Mouse (Mus musculus): Measurements from ENCODE around the gene Slc7a4. TPM values are rescaled to one million over a fixed set of nuclear protein-coding genes. Genes with fewer than 3 reads are reported as not detected.

Gene Slc7a4
- total and polyA plus RNA-seq, 3 experiments, result 0.05 TPM; not detected in 2

DNA sequence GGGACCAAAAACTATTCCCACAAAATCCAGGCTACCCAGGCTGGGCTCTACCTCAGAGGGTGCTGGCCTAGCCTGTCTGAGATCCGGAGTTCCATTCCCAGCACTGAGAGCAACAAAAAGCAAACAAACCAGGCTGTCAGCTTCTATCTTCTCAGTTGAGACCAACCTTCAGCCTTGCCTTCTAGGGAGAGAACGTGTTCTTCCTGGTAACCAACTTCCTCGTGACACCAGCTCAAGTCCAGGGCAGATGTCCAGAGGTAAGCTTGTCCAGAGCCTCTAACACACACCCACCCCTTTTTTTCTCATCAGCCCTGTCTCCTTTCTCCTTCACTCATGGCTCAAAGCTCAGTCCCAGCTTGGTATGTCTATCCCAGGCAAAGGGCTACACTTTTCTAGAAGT, 18.2 kb downstream of the Slc7a4 start:
- Histone ChIP-seq H3K9me3 (replicated peaks) (no peaks in the 10 kb centered on the region), H3K4me1 (ENCODE audit: insufficient read depth, low read depth, low read length) (peaks cover 21% of the 10 kb centered on the region), H3K27me3 (ENCODE audit: insufficient read depth, low read length) (peaks cover 75% of the 10 kb centered on the region), H3K36me3 (replicated peaks) (no peaks in the 10 kb centered on the region), H3K4me3 (ENCODE audit: low read depth, low read length) (no peak overlapping the region)
- DNase-seq (ENCODE audit: low spot score), result no peak
- TF ChIP-seq GATA2 (IDR thresholded peaks at IDR 0.05; ENCODE audit: borderline replicate concordance, low read depth, low read length), result no peak
- TF ChIP-seq TAL1 (conservative IDR thresholded peaks at IDR 0.05; ENCODE audit: low read depth, low read length), result no peak
- no peak for TF ChIP-seq GATA1 (IDR thresholded peaks at IDR 0.05; ENCODE audit: borderline replicate concordance, low read length)
- no peak for TF ChIP-seq POLR2AphosphoS5 (IDR thresholded peaks at IDR 0.05; ENCODE audit: insufficient replicate concordance, low read depth, low read length)
- TF ChIP-seq CTCF (IDR thresholded peaks at IDR 0.05; ENCODE audit: low read depth, low read length), result no peak
- ATAC-seq (ENCODE audit: extremely low read depth, insufficient number of reproducible peaks, low FRiP score, poor library complexity, severe bottlenecking), result no peak

DNA sequence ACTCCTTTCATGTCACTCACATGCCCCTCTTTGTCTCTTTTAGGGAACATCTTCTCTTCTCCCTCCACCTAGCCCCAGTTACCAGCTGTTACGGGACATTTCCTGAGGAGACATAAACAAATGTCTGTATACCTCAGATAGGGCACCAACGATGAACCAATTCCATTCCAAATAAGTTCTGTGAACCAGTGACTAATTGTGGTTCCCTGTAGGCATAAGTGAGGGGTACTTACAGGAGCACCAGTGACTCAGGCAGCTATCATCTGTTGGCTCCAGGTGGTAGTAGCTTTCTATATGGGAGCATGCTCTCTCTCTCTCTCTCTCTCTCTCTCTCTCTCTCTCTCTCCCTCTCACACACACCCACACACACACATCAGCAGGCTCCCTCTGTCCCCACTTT, 18.8 kb downstream of the Slc7a4 start:
- H3K4me1 ChIP-seq (ENCODE audit: insufficient read depth, low read depth, low read length), result peaks cover 26% of the 10 kb centered on the region
- H3K9me3 ChIP-seq (replicated peaks), result no peaks in the 10 kb centered on the region

DNA sequence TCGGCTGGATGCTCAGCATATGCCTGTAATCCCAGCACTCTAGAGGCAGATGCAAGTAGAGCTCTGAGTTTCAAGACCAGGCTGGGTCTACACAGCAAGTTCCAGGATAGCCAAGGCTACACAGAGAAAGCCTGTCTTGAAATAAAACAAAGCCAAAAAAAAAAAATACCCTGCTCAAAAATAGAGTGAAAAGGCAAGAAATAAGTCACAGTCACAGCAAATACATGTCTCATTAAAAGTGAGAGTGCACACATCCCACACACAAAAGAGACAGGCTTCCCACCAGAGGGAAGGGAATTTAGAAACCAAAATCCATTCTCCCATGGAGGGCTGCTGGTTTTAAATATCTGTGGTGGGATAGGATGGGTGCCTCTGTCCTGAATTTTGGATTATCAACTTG, 19.4 kb downstream of the Slc7a4 start:
- peaks cover 84% of the 10 kb centered on the region for H3K27me3 ChIP-seq (ENCODE audit: insufficient read depth, low read length)

More for the DNA sequence above, 18.8 kb downstream of the Slc7a4 start:
- peaks cover 78% of the 10 kb centered on the region for H3K27me3 ChIP-seq (ENCODE audit: insufficient read depth, low read length)
- ATAC-seq (ENCODE audit: extremely low read depth, insufficient number of reproducible peaks, low FRiP score, poor library complexity, severe bottlenecking) (no peak), DNase-seq (ENCODE audit: low spot score) (no peak)
- no peak overlapping the region for H3K4me3 ChIP-seq (ENCODE audit: low read depth, low read length)
- H3K36me3 ChIP-seq (replicated peaks), result no peaks in the 10 kb centered on the region
- TF ChIP-seq GATA1 (IDR thresholded peaks at IDR 0.05; ENCODE audit: borderline replicate concordance, low read length), result no peak
- no peak for TF ChIP-seq POLR2AphosphoS5 (IDR thresholded peaks at IDR 0.05; ENCODE audit: insufficient replicate concordance, low read depth, low read length)
- no peak for TF ChIP-seq CTCF (IDR thresholded peaks at IDR 0.05; ENCODE audit: low read depth, low read length)
- TF ChIP-seq TAL1 (conservative IDR thresholded peaks at IDR 0.05; ENCODE audit: low read depth, low read length), result no peak
- TF ChIP-seq GATA2 (IDR thresholded peaks at IDR 0.05; ENCODE audit: borderline replicate concordance, low read depth, low read length), result no peak

DNA sequence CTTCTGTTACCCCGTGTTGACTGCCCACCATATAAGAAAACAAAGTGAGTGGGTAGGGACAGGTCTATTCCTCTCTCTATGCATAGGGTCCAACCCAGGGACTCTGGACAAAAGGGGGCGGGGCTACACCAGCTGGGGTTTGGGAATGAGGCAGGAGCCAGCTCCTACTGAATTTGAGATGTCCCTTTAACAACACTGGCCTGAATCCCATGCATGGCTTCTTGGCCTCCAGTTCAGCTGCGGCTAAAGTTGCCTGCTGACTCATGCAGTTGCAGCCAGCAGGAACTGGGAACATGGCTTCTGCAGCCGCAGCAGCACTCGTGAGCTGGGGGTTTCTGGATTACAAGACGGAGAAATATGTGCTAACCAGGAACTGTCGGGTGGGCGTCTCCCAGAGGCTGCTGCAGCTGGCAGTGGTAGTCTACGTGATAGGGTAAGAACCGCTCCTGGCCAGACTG, 21.2 kb downstream of the Slc7a4 start, which contains the start of gene P2rx6:
P2rx6 (plus strand) TSS at position 135 of the 458 bp plus-strand sequence.
- peak within 1 kb of the TSS; percentile 24; the same call in 1 of the 2 replicates for H3K4me3 ChIP-seq (ENCODE audit: low read depth, low read length)
- H3K9me3 ChIP-seq (replicated peaks), result no peaks in the 10 kb centered on the region
- no peaks in the 10 kb centered on the region for H3K36me3 ChIP-seq (replicated peaks)
- peaks cover 41% of the 10 kb centered on the region for H3K4me1 ChIP-seq (ENCODE audit: insufficient read depth, low read depth, low read length)
- no peak for TF ChIP-seq GATA2 (IDR thresholded peaks at IDR 0.05; ENCODE audit: borderline replicate concordance, low read depth, low read length)
- no peak for TF ChIP-seq TAL1 (conservative IDR thresholded peaks at IDR 0.05; ENCODE audit: low read depth, low read length)
- no peak for TF ChIP-seq CTCF (IDR thresholded peaks at IDR 0.05; ENCODE audit: low read depth, low read length)
- no peak for TF ChIP-seq POLR2AphosphoS5 (IDR thresholded peaks at IDR 0.05; ENCODE audit: insufficient replicate concordance, low read depth, low read length)
- no peak for TF ChIP-seq GATA1 (IDR thresholded peaks at IDR 0.05; ENCODE audit: borderline replicate concordance, low read length)
- H3K27me3 ChIP-seq (ENCODE audit: insufficient read depth, low read length), result peaks cover 77% of the 10 kb centered on the region
- ATAC-seq (ENCODE audit: extremely low read depth, insufficient number of reproducible peaks, low FRiP score, poor library complexity, severe bottlenecking) (no peak), DNase-seq (ENCODE audit: low spot score) (no peak)

More for the DNA sequence above, 19.4 kb downstream of the Slc7a4 start:
- ATAC-seq (ENCODE audit: extremely low read depth, insufficient number of reproducible peaks, low FRiP score, poor library complexity, severe bottlenecking) (no peak), DNase-seq (ENCODE audit: low spot score) (no peak)
- H3K4me1 ChIP-seq (ENCODE audit: insufficient read depth, low read depth, low read length), result peaks cover 32% of the 10 kb centered on the region
- H3K4me3 ChIP-seq (ENCODE audit: low read depth, low read length), result no peak overlapping the region
- TF ChIP-seq GATA1 (IDR thresholded peaks at IDR 0.05; ENCODE audit: borderline replicate concordance, low read length) (no peak), CTCF (IDR thresholded peaks at IDR 0.05; ENCODE audit: low read depth, low read length) (no peak), POLR2AphosphoS5 (IDR thresholded peaks at IDR 0.05; ENCODE audit: insufficient replicate concordance, low read depth, low read length) (no peak), GATA2 (IDR thresholded peaks at IDR 0.05; ENCODE audit: borderline replicate concordance, low read depth, low read length) (no peak), TAL1 (conservative IDR thresholded peaks at IDR 0.05; ENCODE audit: low read depth, low read length) (no peak)
- H3K36me3 ChIP-seq (replicated peaks), result no peaks in the 10 kb centered on the region
- no peaks in the 10 kb centered on the region for H3K9me3 ChIP-seq (replicated peaks)

DNA sequence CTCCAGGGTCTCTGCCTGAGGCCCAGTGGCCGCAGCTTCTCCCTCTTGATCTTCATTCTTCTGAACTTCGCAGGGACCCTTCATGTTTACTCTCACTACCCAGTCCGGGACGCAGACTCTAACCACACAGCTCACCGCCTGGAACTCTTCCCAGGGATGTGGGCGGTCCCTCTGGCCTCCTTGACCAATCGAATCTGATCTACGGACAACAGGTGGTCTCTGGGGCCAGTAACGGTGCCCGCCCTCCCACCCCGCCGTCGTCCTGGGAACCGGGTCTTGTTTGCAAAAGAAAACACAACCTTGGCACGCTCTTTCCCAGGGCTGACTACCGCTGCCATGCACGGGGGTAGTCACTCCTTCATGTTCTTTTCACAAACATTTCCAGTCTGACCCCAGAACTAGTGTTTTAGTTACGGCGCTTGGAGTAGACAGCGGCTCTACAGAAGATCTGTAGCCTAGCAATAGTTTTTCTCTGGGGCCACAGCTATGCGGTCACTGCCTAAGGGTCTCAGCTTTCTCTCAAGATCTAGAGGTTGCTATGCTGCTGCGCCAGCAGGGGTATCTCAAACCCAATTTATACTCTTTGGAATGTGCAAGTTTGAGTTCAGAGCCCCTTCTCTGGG, 21.8 kb downstream of the Slc7a4 start, which contains the start of gene Lrrc74b:
Lrrc74b (minus strand) TSS at position 120 of the 623 bp plus-strand sequence.
- Histone ChIP-seq H3K4me3 (ENCODE audit: low read depth, low read length) (peak within 1 kb of the TSS; percentile 24; the same call in 1 of the 2 replicates), H3K36me3 (replicated peaks) (no peaks in the 10 kb centered on the region), H3K9me3 (replicated peaks) (no peaks in the 10 kb centered on the region), H3K27me3 (ENCODE audit: insufficient read depth, low read length) (peaks cover 72% of the 10 kb centered on the region), H3K4me1 (ENCODE audit: insufficient read depth, low read depth, low read length) (peaks cover 41% of the 10 kb centered on the region)
- no peak for ATAC-seq (ENCODE audit: extremely low read depth, insufficient number of reproducible peaks, low FRiP score, poor library complexity, severe bottlenecking)
- no peak for DNase-seq (ENCODE audit: low spot score)
- TF ChIP-seq GATA1 (IDR thresholded peaks at IDR 0.05; ENCODE audit: borderline replicate concordance, low read length) (no peak), TAL1 (conservative IDR thresholded peaks at IDR 0.05; ENCODE audit: low read depth, low read length) (no peak), GATA2 (IDR thresholded peaks at IDR 0.05; ENCODE audit: borderline replicate concordance, low read depth, low read length) (no peak), POLR2AphosphoS5 (IDR thresholded peaks at IDR 0.05; ENCODE audit: insufficient replicate concordance, low read depth, low read length) (no peak), CTCF (IDR thresholded peaks at IDR 0.05; ENCODE audit: low read depth, low read length) (no peak)

DNA sequence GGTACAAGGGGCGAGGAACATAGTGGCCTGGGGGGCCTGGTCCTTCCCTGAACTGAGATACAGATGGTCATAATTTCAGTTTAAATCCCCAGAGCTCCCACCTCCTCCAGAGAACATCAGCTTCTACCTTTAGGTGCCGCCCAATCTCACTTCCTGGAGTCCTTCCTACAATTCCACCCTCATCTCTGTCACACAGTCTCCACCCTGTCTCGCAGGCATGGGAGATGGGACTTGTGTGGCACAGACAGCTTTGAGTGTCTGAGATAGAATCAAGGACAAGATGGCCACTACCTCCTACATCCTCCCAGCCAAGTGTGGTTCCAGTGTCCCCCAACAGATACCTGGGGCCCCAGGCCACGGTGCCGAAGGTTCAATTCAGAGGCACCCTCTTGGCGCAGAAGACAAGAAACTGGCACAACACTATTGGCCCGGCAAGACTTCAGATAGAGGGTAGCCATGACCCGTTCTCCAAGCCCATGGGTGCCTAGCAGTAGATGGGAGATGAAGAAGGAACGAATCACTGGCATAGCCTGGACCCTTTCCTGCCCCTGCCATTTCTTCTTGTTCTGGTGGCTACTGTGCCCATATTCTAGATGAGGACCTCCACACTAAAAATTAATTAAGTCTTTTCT, 23.5 kb downstream of the Slc7a4 start:
- Histone ChIP-seq H3K27me3 (ENCODE audit: insufficient read depth, low read length) (peaks cover 57% of the 10 kb centered on the region), H3K9me3 (replicated peaks) (no peaks in the 10 kb centered on the region), H3K4me3 (ENCODE audit: low read depth, low read length) (no peak overlapping the region), H3K36me3 (replicated peaks) (no peaks in the 10 kb centered on the region), H3K4me1 (ENCODE audit: insufficient read depth, low read depth, low read length) (peaks cover 56% of the 10 kb centered on the region)
- DNase-seq (ENCODE audit: low spot score) (no peak), ATAC-seq (ENCODE audit: extremely low read depth, insufficient number of reproducible peaks, low FRiP score, poor library complexity, severe bottlenecking) (no peak)
- TF ChIP-seq TAL1 (conservative IDR thresholded peaks at IDR 0.05; ENCODE audit: low read depth, low read length), result no peak
- no peak for TF ChIP-seq CTCF (IDR thresholded peaks at IDR 0.05; ENCODE audit: low read depth, low read length)
- no peak for TF ChIP-seq POLR2AphosphoS5 (IDR thresholded peaks at IDR 0.05; ENCODE audit: insufficient replicate concordance, low read depth, low read length)
- no peak for TF ChIP-seq GATA1 (IDR thresholded peaks at IDR 0.05; ENCODE audit: borderline replicate concordance, low read length)
- TF ChIP-seq GATA2 (IDR thresholded peaks at IDR 0.05; ENCODE audit: borderline replicate concordance, low read depth, low read length), result no peak
